Mouse (Mus musculus) midbrain, embryonic 16.5 days (tissue): ENCODE results near the gene Olfr736. TPM values are rescaled to one million over a fixed set of nuclear protein-coding genes. Genes with fewer than 3 reads are reported as not detected.

ENCODE experiments used
- polyA plus RNA-seq: library from polyadenylated mRNA; unstranded; fragments of >200 nt; fragmentation: Nextera tagmentation; extraction: Ambion mirVana; gene quantifications from 2 replicates; pipeline ENCODE4 v1.2.1, GENCODE M21; 2015

Olfr736 gene
- polyA plus RNA-seq, 1 experiment from 2014 or later = not detected

Other genes with a start within 250 kb of the Olfr736 start
- gene Olfr728, start 238.5 kb upstream of the Olfr736 start, polyA plus RNA-seq = not detected in 2 replicates
- gene Olfr729, start 228.3 kb upstream of the Olfr736 start, polyA plus RNA-seq = not detected in 2 replicates
- not detected in 2 replicates for gene Olfr730, start 193.0 kb upstream of the Olfr736 start, polyA plus RNA-seq
- gene Olfr731, start 139.3 kb upstream of the Olfr736 start, polyA plus RNA-seq = not detected in 2 replicates
- not detected in 2 replicates for gene Olfr732, start 97.0 kb upstream of the Olfr736 start, polyA plus RNA-seq
- not detected in 2 replicates for gene Olfr733, start 79.6 kb upstream of the Olfr736 start, polyA plus RNA-seq
- not detected in 2 replicates for gene Olfr734, start 54.4 kb upstream of the Olfr736 start, polyA plus RNA-seq
- gene Olfr735, start 32.3 kb upstream of the Olfr736 start, polyA plus RNA-seq = not detected in 2 replicates
- gene Tlr11, start 23.2 kb upstream of the Olfr736 start, polyA plus RNA-seq = not detected in 2 replicates
- not detected in 2 replicates for gene Olfr738, start 26.4 kb downstream of the Olfr736 start, polyA plus RNA-seq
- gene Olfr739, start 37.5 kb downstream of the Olfr736 start, polyA plus RNA-seq = not detected in 2 replicates
- not detected in 2 replicates for gene Olfr740, start 64.4 kb downstream of the Olfr736 start, polyA plus RNA-seq
- gene Olfr741, start 91.6 kb downstream of the Olfr736 start, polyA plus RNA-seq = not detected in 2 replicates
- not detected in 2 replicates for gene Olfr742, start 122.4 kb downstream of the Olfr736 start, polyA plus RNA-seq
- gene Olfr743, start 140.7 kb downstream of the Olfr736 start, polyA plus RNA-seq = not detected in 2 replicates
- not detected in 2 replicates for gene Olfr744, start 233.7 kb downstream of the Olfr736 start, polyA plus RNA-seq